Mouse (Mus musculus): ENCODE results near the gene Acox1. TPM values are rescaled to one million over a fixed set of nuclear protein-coding genes. Genes with fewer than 3 reads are reported as not detected.
A peak's percentile ranks its signal among the peaks of the same experiment; 100 is the strongest.

Acox1 gene
- polyA plus RNA-seq, 1 experiment from 2014 or later: 54.5 TPM

DNA sequence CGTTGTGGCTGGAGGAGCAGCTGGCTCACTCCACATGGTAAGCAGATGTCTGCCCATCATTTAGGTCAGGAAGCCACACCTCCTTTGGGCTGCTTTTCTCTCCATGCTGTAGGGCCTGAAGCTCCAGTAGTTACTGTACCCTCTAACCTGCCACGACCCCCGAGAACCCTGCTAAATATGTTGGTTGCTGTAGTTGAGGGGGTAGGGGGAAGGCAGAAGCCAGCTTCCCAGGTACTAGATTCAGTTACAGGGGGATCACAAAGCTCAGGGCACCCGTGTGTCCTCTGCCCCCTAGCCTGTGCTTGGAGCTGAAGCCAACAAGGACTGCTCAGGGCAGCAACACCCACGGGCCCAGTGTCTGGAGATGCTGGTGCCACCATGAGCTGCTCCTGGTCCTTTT, 65.3 kb downstream of the Acox1 start:
- Histone ChIP-seq H3K4me1 (peaks cover 30% of the 10 kb centered on the region), H3K9me3 (no peaks in the 10 kb centered on the region), H3K9ac (replicated peaks) (no peak overlapping the region), H3K36me3 (peaks cover 10% of the 10 kb centered on the region), H3K4me2 (replicated peaks) (no peak overlapping the region), H3K27ac (replicated peaks) (no peak overlapping the region), H3K4me3 (no peak overlapping the region), H3K27me3 (no peaks in the 10 kb centered on the region)
- no peak for ATAC-seq (replicated peaks)
- WGBS: 83% methylated on average over 5 of the region's 5 CpGs

DNA sequence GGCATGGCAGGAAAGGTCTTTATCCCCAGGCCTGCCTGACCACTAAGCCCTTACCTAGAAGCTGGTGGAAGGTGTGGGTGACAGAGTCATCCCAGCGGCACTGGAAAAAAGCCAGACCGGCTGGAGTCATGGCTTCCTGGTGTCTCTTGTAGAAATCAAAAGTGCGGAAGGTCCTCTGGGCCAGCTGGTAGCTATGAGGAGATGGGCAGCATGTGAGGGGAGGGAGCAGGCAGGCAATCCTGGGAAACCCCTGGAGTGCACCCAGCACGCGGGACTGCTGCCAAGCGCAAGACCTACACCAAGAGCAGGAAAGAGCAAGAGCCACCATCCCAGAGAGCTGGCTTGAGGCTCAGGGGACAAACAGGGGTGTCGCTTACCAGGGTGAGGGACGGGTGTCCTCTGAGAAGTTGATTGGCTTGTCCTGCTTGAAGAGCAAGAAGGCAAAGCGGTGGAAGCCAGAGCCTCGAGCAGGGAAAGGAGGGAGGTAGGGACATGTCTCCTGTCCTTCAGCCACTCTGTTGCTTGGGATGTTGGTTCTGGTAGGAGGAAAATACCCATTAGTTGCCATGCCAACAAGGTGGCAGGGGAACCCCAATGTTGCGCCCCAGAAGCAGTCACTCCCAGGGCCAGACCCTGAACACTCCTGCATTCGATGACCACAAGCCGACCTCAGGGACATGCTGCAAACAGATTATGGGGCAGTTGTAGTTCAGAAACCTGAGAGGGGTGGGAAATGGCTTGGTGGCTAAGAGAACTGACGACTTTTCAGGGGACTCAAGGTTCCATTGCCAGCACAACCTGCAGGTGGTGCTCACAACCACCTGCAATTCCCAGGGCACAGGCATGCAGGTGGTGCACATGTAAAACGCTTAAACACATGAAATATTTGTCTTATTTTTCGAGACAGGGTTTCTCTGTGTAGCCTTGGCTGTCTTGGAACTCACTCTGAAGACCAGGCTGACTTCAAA, 66.2 kb downstream of the Acox1 start:
- Histone ChIP-seq H3K9ac (replicated peaks) (no peak overlapping the region), H3K27me3 (no peaks in the 10 kb centered on the region), H3K9me3 (no peaks in the 10 kb centered on the region), H3K27ac (replicated peaks) (no peak overlapping the region), H3K36me3 (peaks cover 10% of the 10 kb centered on the region), H3K4me2 (replicated peaks) (no peak overlapping the region), H3K4me3 (no peak overlapping the region), H3K4me1 (peaks cover 24% of the 10 kb centered on the region)
- ATAC-seq (replicated peaks): no peak
- 87% methylated on average over 16 of the region's 16 CpGs for WGBS

DNA sequence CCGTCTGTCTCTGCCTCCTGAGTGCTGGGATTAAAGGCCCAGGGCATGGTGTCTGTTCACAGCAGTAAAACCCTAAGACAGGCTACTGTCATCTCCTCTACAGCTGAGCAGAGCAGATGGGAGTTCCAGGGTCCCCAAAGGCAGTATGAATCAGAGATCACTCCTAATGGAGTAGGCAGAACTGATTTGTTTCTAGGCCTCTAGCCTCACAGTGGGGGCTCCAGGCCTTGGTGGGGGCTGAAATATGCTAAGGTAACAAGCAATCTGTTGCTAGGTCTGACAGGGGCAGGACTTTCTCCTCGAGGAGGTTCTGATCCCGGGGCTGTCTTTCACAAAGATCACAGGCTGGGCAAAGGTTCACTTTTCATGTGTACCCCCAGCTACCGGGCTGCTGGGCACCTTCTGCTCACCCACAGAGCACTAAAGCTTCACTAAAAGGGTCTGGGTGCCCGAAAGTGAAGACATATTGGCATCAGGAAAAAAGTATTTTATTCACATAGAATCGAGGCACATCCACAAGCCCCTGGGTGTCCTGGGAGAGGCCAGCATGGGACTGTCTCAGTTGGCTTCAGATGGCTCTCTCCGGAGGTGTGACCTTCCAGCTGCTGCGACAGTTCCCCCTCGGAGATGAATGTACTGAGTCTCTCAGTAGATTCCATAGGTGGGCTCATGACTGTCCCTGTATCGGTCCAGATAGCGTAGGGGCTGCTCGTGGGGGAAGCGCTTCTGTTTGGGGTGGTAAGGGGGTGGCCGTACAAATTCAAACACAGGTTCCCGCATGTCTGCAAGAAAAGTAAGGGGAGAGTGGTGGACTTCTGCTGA, 67.3 kb downstream of the Acox1 start:
- peaks cover 18% of the 10 kb centered on the region for H3K4me1 ChIP-seq
- no peak overlapping the region for H3K9ac ChIP-seq (replicated peaks)
- no peak for ATAC-seq (replicated peaks)
- H3K36me3 ChIP-seq: peaks cover 10% of the 10 kb centered on the region
- H3K4me2 ChIP-seq (replicated peaks): peak overlapping the region; percentile 89
- peak overlapping the region; percentile 89; the same call in 1 of the 2 replicates for H3K27ac ChIP-seq (replicated peaks)
- no peaks in the 10 kb centered on the region for H3K9me3 ChIP-seq
- WGBS: 85% methylated on average over 15 of the region's 15 CpGs
- peak overlapping the region; percentile 65 for H3K4me3 ChIP-seq
- H3K27me3 ChIP-seq: no peaks in the 10 kb centered on the region

DNA sequence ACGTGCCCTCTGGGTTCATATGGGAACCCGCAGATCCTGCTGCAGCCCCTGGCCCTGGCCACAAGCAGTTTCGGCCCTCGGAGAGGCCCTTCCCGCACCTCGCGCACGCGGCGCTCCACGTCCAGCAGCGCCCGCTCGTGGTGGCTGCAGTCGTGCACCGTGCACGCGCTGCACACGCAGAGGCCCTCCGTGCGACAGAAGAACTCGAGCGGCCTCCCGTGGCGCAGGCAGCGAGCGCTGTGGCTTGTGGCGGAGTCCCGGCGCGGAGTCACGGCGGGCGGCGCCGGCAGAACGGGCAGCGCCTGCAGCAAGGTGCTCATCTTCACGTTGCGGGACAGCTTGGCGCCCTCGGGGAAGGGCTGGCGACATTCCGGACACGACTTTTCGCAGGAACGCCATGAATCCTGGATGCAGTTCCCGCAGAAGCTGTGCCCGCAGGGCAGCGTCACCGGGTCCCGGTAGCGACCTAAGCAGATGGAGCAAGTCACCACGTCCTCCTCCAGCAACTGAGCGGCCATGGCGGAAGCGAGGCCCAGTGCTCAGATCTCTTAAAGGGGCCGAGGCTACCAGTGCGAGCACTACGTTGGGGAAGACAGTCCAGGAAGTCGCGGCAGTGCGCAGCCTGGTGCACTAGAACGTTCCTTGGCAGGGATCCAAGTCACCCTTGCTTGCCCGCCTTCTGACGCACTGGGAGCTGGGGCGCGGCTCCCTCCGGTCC, 68.2 kb downstream of the Acox1 start, which contains the start of gene Trim65:
Gene Trim65, minus strand, starts transcription at position 641 of the 718 bp plus-strand sequence.
- peak within 1 kb of the TSS; percentile 89 for H3K27ac ChIP-seq (replicated peaks)
- WGBS: under 1% methylated on average over 69 of the region's 69 CpGs
- peaks cover 18% of the 10 kb centered on the region for H3K4me1 ChIP-seq
- H3K4me2 ChIP-seq (replicated peaks): peak within 1 kb of the TSS; percentile 89
- peak within 1 kb of the TSS; percentile 65 for H3K4me3 ChIP-seq
- H3K9ac ChIP-seq (replicated peaks): peak within 1 kb of the TSS; percentile 78
- peak; percentile 92 for ATAC-seq (replicated peaks)
- H3K9me3 ChIP-seq: no peaks in the 10 kb centered on the region
- no peaks in the 10 kb centered on the region for H3K27me3 ChIP-seq
- peaks cover 10% of the 10 kb centered on the region for H3K36me3 ChIP-seq

DNA sequence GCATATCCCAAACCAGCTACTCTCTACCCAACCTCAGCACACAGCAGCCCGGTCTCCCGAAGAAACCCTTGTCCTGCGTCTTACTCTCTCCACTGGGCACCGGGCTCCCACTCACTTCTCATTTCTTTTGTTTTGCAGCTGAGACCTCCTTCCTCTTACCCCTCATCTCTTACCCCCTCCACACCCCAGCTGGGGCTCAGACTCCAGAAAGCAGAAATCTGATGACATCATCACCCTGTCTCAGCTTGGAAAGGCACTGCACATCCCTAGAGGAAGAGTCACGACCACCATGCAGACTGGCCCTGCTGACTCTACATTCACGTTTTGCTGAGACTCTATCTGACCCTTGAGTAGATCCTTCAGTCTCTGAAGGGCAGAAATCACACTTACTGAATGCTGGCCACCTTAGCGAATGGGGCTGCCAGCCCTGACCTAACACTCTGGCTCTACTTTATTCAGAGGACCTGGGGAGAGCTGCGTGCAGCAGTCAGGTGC, 68.8 kb downstream of the Acox1 start:
- peak; percentile 21 for ATAC-seq (replicated peaks)
- peak overlapping the region; percentile 65 for H3K4me3 ChIP-seq
- WGBS: 37% methylated on average over 8 of the region's 8 CpGs

DNA sequence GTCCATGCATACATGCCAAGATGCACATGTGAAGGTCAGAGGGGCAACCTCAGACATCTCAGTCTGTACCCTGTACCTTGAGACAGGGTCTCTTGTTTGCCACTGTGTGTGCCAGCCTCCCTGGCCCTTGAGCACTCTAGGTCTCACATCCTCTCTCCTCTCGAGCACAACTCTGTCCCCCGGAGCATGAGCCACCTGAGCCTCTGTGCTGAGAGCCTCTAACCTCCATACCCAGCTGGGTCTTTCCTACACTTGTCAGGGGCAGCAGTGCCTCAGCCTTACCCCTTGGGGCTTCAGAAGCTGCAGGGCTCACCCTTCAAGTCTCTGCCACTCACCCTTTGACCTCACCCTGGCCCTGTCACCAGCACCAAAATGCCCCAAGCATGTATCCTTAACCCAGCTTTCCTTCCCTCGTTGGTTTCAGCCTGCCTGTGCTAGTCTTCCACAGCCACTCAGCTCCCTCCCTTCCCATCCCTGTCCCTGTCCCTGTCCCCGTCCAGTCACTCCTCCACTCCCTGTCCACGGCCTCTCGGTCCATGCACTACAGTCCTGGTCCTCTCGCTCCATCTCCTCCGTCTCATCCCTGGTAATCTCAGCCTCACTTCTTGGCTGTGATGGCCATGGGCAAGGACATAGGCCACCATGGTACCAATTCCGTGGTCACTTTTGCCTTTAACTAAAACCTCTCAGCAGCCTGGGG, 69.6 kb downstream of the Acox1 start:
- no peak overlapping the region for H3K27ac ChIP-seq (replicated peaks)
- no peak overlapping the region for H3K9ac ChIP-seq (replicated peaks)
- no peak overlapping the region for H3K4me3 ChIP-seq
- no peaks in the 10 kb centered on the region for H3K9me3 ChIP-seq
- WGBS: 81% methylated on average over 9 of the region's 9 CpGs
- H3K27me3 ChIP-seq: no peaks in the 10 kb centered on the region
- no peak for ATAC-seq (replicated peaks)
- 0 out of 2 replicates have a peak, but pooled peaks cover 2% of the 10 kb centered on the region for H3K36me3 ChIP-seq
- H3K4me2 ChIP-seq (replicated peaks): no peak overlapping the region
- peaks cover 18% of the 10 kb centered on the region for H3K4me1 ChIP-seq

More for the DNA sequence above, 68.8 kb downstream of the Acox1 start:
- Histone ChIP-seq H3K4me1 (peaks cover 18% of the 10 kb centered on the region), H3K27me3 (no peaks in the 10 kb centered on the region), H3K9me3 (no peaks in the 10 kb centered on the region), H3K4me2 (replicated peaks) (peak overlapping the region; percentile 89), H3K27ac (replicated peaks) (peak overlapping the region; percentile 89), H3K36me3 (peaks cover 10% of the 10 kb centered on the region), H3K9ac (replicated peaks) (peak overlapping the region; percentile 78)

DNA sequence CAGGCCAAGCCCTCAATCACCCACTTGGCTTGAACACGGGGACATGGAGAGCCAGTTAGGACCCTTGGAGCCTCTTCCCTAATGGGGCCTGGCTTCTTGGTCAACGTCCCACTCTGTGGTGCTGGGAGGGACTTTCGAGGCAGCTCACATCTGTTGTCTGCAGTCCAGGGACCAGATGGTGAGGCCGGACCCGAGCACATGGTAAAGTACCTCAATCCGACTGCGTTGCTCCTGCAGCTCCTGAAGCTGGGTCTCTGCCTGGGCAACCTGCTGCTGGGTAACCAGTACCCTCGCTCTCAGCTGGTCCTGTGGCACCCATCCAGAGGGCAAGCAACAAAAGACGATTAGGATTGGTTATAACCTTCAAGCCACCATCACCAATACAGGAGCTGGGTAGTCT, 70.9 kb downstream of the Acox1 start:
- no peaks in the 10 kb centered on the region for H3K9me3 ChIP-seq
- no peaks in the 10 kb centered on the region for H3K27me3 ChIP-seq
- H3K4me3 ChIP-seq: no peak overlapping the region
- H3K4me1 ChIP-seq: peaks cover 18% of the 10 kb centered on the region
- 0 out of 2 replicates have a peak, but pooled peaks cover 2% of the 10 kb centered on the region for H3K36me3 ChIP-seq
- no peak overlapping the region for H3K4me2 ChIP-seq (replicated peaks)
- WGBS: 71% methylated on average over 9 of the region's 9 CpGs
- no peak overlapping the region for H3K9ac ChIP-seq (replicated peaks)
- no peak for ATAC-seq (replicated peaks)
- H3K27ac ChIP-seq (replicated peaks): no peak overlapping the region

DNA sequence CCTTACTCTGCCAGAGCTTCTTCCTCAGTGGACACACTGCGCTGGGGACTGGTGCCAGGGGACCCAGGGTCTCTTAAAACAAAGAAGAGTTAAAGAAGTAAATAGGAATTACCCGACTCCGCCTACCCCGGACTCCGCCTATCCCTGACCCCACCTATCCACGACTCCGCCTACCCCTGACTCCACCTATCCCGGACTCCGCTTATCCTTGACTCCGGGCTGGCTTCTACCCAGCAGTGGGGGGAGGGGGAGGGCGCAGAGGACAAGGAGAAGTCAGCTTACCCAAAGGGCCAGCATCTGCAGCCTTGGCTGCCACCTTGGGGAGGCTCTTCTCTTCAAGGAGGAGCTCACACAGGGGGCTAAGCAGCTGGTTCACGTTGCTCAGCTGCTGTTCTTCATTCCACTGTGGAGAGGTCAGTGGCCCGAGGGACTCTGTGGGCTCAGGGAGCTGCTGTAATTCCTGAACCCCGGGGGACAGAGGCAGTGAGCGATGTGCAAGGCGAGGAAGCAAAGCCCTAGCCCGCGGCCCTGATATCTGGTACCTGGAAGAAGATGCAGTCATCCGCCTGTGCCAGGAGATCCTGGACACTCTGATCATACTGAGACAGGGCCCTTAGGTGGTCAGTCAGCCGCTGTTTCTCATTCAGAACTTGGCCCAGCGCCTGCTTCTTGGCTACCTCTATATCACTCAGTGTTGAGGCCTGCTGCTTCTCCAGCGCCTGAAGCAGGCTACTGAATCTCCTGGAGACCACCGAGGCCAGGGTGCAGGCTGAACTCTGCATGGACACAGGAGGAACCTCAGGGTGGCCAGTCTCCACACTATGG, 71.5 kb downstream of the Acox1 start, which contains the start of gene Trim47:
Gene Trim47, minus strand, starts transcription at position 55 of the 825 bp plus-strand sequence.
- WGBS: 28% methylated on average over 23 of the region's 23 CpGs
- Histone ChIP-seq H3K4me2 (replicated peaks) (no peak within 1 kb of the TSS), H3K27ac (replicated peaks) (no peak within 1 kb of the TSS), H3K27me3 (no peaks in the 10 kb centered on the region), H3K36me3 (no peaks in the 10 kb centered on the region), H3K4me3 (no peak within 1 kb of the TSS), H3K9me3 (no peaks in the 10 kb centered on the region), H3K4me1 (peaks cover 18% of the 10 kb centered on the region), H3K9ac (replicated peaks) (no peak within 1 kb of the TSS)
- ATAC-seq (replicated peaks): no peak

DNA sequence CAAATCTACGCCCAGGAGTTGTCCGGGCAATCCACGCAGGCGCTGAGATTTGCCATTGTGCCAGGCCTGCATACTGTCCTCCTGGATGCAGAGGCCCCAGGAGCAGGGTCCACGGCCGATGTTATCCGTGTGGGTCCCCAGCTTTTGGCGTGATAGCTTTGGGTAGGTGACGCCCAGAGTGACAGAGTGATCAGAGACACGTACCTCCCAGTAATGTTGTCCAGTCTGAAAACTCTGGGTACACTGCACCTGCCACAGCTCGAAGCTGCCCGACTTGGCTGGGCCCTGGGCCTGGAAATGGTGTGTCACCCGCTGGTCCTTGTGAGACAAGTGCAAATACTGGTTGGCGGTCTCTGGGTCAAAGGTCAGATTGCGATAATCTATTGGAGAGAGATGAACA, 72.6 kb downstream of the Acox1 start:
- no peak overlapping the region for H3K4me3 ChIP-seq
- WGBS: 93% methylated on average over 15 of the region's 15 CpGs
- H3K27ac ChIP-seq (replicated peaks): no peak overlapping the region
- ATAC-seq (replicated peaks): no peak
- H3K4me2 ChIP-seq (replicated peaks): no peak overlapping the region
- H3K9ac ChIP-seq (replicated peaks): no peak overlapping the region
- no peaks in the 10 kb centered on the region for H3K27me3 ChIP-seq
- peaks cover 15% of the 10 kb centered on the region for H3K4me1 ChIP-seq
- H3K9me3 ChIP-seq: no peaks in the 10 kb centered on the region
- no peaks in the 10 kb centered on the region for H3K36me3 ChIP-seq
